Mouse (Mus musculus): ENCODE measurements at regions not wholly inside any gene's neighbourhood (a gene's known extent, or its start where the extent isn't known, plus 50 kb on each side); places are given as distances from the start of the nearest gene placed in this dataset.

- H3K79me2 ChIP-seq (replicated peaks; ENCODE audit: control insufficient read depth, extremely low read depth, insufficient read depth, poor library complexity, severe bottlenecking) = no peaks in the 10 kb centered on the region
- DNase-seq (ENCODE audit: extremely low read depth) = no peak
- H3K27ac ChIP-seq (ENCODE audit: insufficient read depth, low read depth) = no peak overlapping the region
- dilution Hi-C loops (cut with MboI; ENCODE audit: extremely low pct_ligation_motif_present, extremely low pct_unique_long_range_greater_than_20kb, low sequenced_read_pairs) (no loop called here), in situ Hi-C loops (cut with MboI; ENCODE audit: low pct_ligation_motif_present, low pct_unique_long_range_greater_than_20kb, low sequenced_read_pairs) (no loop called here)
- peaks cover 3% of the 10 kb centered on the region for H3K9me3 ChIP-seq (replicated peaks; ENCODE audit: low read length)
- no peak overlapping the region for H3K9ac ChIP-seq (ENCODE audit: insufficient read depth, low read depth)
- TF ChIP-seq TCF12 (IDR thresholded peaks at IDR 0.05; ENCODE audit: low read depth, low read length) (no peak), JUND (conservative IDR thresholded peaks at IDR 0.05; ENCODE audit: low read depth, low read length) (no peak), KAT2A (IDR thresholded peaks at IDR 0.05; ENCODE audit: insufficient replicate concordance, low read length) (no peak), UBTF (IDR thresholded peaks at IDR 0.05; ENCODE audit: low read depth, low read length) (no peak), CHD2 (IDR thresholded peaks at IDR 0.05; ENCODE audit: low read length) (no peak), GABPA (IDR thresholded peaks at IDR 0.05; ENCODE audit: insufficient replicate concordance, low read depth, low read length) (no peak)
- no peaks in the 10 kb centered on the region for H3K27me3 ChIP-seq (replicated peaks)
- no peaks in the 10 kb centered on the region for H3K36me3 ChIP-seq (replicated peaks in 1 of 2; ENCODE audit: control insufficient read depth in 1 of 2, insufficient read depth in 1 of 2, low read length in 1 of 2)
- H3K4me1 ChIP-seq (ENCODE audit: control insufficient read depth in 1 of 2, insufficient read depth in 2 of 2) = peaks cover 0 to 10% of the 10 kb centered on the region in 2 experiments; a peak in 3 of 4 replicates
- no peak overlapping the region for H3K4me3 ChIP-seq (replicated peaks in 1 of 3; ENCODE audit: low read depth in 2 of 3, low read length in 2 of 3, poor library complexity in 1 of 3)
- H3K4me2 ChIP-seq (ENCODE audit: insufficient read depth, low read depth, poor library complexity, severe bottlenecking) = no peak overlapping the region
These were observed 1995.4 kb downstream of the 4930444P10Rik start for GRCm38 (mm10) chr1:14097567-14098228.

GRCm38 (mm10) chr1:14064856-14065255 is 2028.3 kb downstream of the 4930444P10Rik start:
- Histone ChIP-seq H3K4me1 (ENCODE audit: control insufficient read depth in 1 of 2, insufficient read depth in 2 of 2) (peaks cover 0 to 10% of the 10 kb centered on the region in 2 experiments; a peak in 2 of 4 replicates), H3K9ac (ENCODE audit: insufficient read depth, low read depth) (no peak overlapping the region), H3K36me3 (replicated peaks in 1 of 2; ENCODE audit: control insufficient read depth in 1 of 2, insufficient read depth in 1 of 2, low read length in 1 of 2) (no peaks in the 10 kb centered on the region), H3K4me3 (replicated peaks in 1 of 3; ENCODE audit: low read depth in 2 of 3, low read length in 2 of 3, poor library complexity in 1 of 3) (no peak overlapping the region), H3K27ac (ENCODE audit: insufficient read depth, low read depth) (no peak overlapping the region), H3K27me3 (replicated peaks) (no peaks in the 10 kb centered on the region), H3K79me2 (replicated peaks; ENCODE audit: control insufficient read depth, extremely low read depth, insufficient read depth, poor library complexity, severe bottlenecking) (no peaks in the 10 kb centered on the region), H3K4me2 (ENCODE audit: insufficient read depth, low read depth, poor library complexity, severe bottlenecking) (no peak overlapping the region), H3K9me3 (replicated peaks; ENCODE audit: low read length) (no peaks in the 10 kb centered on the region)
- DNase-seq (ENCODE audit: extremely low read depth) = peak; percentile 36
- TF ChIP-seq RAD21 (IDR thresholded peaks at IDR 0.05; ENCODE audit: low read depth, low read length) (no peak), EP300 (IDR thresholded peaks at IDR 0.05; ENCODE audit: low read length) (peak; percentile 49; the same call in 1 of the 2 replicates)
- in situ Hi-C loops (cut with MboI; ENCODE audit: low pct_ligation_motif_present, low pct_unique_long_range_greater_than_20kb, low sequenced_read_pairs) = no loop called here
- dilution Hi-C loops (cut with MboI; ENCODE audit: extremely low pct_ligation_motif_present, extremely low pct_unique_long_range_greater_than_20kb, low sequenced_read_pairs) = no loop called here

GRCm38 (mm10) chr1:14036163-14036562 is 2057.0 kb downstream of the 4930444P10Rik start:
- Histone ChIP-seq H3K36me3 (replicated peaks in 1 of 2; ENCODE audit: control insufficient read depth in 1 of 2, insufficient read depth in 1 of 2, low read length in 1 of 2) (no peaks in the 10 kb centered on the region), H3K79me2 (replicated peaks; ENCODE audit: control insufficient read depth, extremely low read depth, insufficient read depth, poor library complexity, severe bottlenecking) (no peaks in the 10 kb centered on the region), H3K4me2 (ENCODE audit: insufficient read depth, low read depth, poor library complexity, severe bottlenecking) (no peak overlapping the region), H3K27me3 (replicated peaks) (no peaks in the 10 kb centered on the region), H3K4me3 (replicated peaks in 1 of 3; ENCODE audit: low read depth in 2 of 3, low read length in 2 of 3, poor library complexity in 1 of 3) (no peak overlapping the region), H3K4me1 (ENCODE audit: control insufficient read depth in 1 of 2, insufficient read depth in 2 of 2) (no peaks in the 10 kb centered on the region), H3K9ac (ENCODE audit: insufficient read depth, low read depth) (no peak overlapping the region), H3K27ac (ENCODE audit: insufficient read depth, low read depth) (no peak overlapping the region), H3K9me3 (replicated peaks; ENCODE audit: low read length) (no peaks in the 10 kb centered on the region)
- DNase-seq (ENCODE audit: extremely low read depth) = no peak
- dilution Hi-C loops (cut with MboI; ENCODE audit: extremely low pct_ligation_motif_present, extremely low pct_unique_long_range_greater_than_20kb, low sequenced_read_pairs) (no loop called here), in situ Hi-C loops (cut with MboI; ENCODE audit: low pct_ligation_motif_present, low pct_unique_long_range_greater_than_20kb, low sequenced_read_pairs) (no loop called here)
- no peak for TF ChIP-seq EP300 (IDR thresholded peaks at IDR 0.05; ENCODE audit: low read length)
- no peak for TF ChIP-seq BHLHE40 (IDR thresholded peaks at IDR 0.05; ENCODE audit: low read depth, low read length)
- no peak for TF ChIP-seq RCOR1 (conservative IDR thresholded peaks at IDR 0.05; ENCODE audit: low read depth, low read length)
- TF ChIP-seq MAFK (IDR thresholded peaks at IDR 0.05; ENCODE audit: insufficient replicate concordance, low read length) = no peak
- TF ChIP-seq NRF1 (IDR thresholded peaks at IDR 0.05; ENCODE audit: low read depth, low read length) = no peak
- no peak for TF ChIP-seq IRF4 (IDR thresholded peaks at IDR 0.05; ENCODE audit: low read depth, low read length)
- no peak for TF ChIP-seq TBP (conservative IDR thresholded peaks at IDR 0.05; ENCODE audit: low read depth, low read length)
- TF ChIP-seq MAZ (IDR thresholded peaks at IDR 0.05; ENCODE audit: low read depth, low read length) = no peak
- TF ChIP-seq KAT2A (IDR thresholded peaks at IDR 0.05; ENCODE audit: insufficient replicate concordance, low read length) = no peak
